10 mouse cellular contexts compared by ENCODE assay signal in genomic region chr14:52314808-52315150, GRCm38 (mm10). TPM values are rescaled to one million over a fixed set of nuclear protein-coding genes. Genes with fewer than 3 reads are reported as not detected.
A peak's percentile ranks its signal among the peaks of the same experiment; 100 is the strongest.
DNase-seq lines count a peak whose midpoint lies in the region; ATAC-seq and TF ChIP-seq lines count a peak whose summit lies in the region.
"Had no signal": no experiment of that assay in that cellular context is flagged by ENCODE, and none has a peak within 500 bp of the region (broad histone marks: within the 10 kb centered on the region; RNA-seq: fewer than 3 reads in every experiment).

No protein-coding gene starts in this region.

- peaks cover 9% of the 10 kb centered on the region for H3K4me1 ChIP-seq in heart, embryonic 16.5 days (ENCODE audit: control insufficient read depth, insufficient read depth, low read length)
- H3K4me1 ChIP-seq in bone marrow macrophage, adult 2 months (ENCODE audit: control insufficient read depth, insufficient read depth, low read length) = peaks cover 16% of the 10 kb centered on the region
- peaks cover 51% of the 10 kb centered on the region for H3K4me1 ChIP-seq in hindbrain, embryonic 12.5 days
- H3K4me1 ChIP-seq in midbrain, embryonic 12.5 days = peaks cover 54% of the 10 kb centered on the region

- H3K9ac ChIP-seq in heart, embryonic 16.5 days (ENCODE audit: low read length) = no peak overlapping the region
- peak overlapping the region; percentile 95 for H3K9ac ChIP-seq in hindbrain, embryonic 12.5 days
- H3K9ac ChIP-seq in midbrain, embryonic 12.5 days (replicated peaks) = peak overlapping the region; percentile 96

- DNase-seq in heart, adult 11 months = no peak
- DNase-seq in right cerebral cortex, postnatal 4 days = no peak
- DNase-seq in spleen, postnatal 4 days (ENCODE audit: low spot score in 2 of 2) = no peak
- no peak for DNase-seq in embryo, embryonic 10.5 days (ENCODE audit: low spot score)
- DNase-seq: layer of hippocampus, adult 9-11 months had no signal

- no peak overlapping the region; the same call in 1 of the 2 replicates for H3K4me3 ChIP-seq in heart, embryonic 16.5 days (ENCODE audit: low read length)
- H3K4me3 ChIP-seq in bone marrow macrophage, adult 2 months (ENCODE audit: insufficient read depth, low read length) = peak overlapping the region; percentile 51
- H3K4me3 ChIP-seq in hindbrain, embryonic 12.5 days = peak overlapping the region; percentile 80
- H3K4me3 ChIP-seq in midbrain, embryonic 12.5 days = peak overlapping the region; percentile 79

- peaks cover 24% of the 10 kb centered on the region for H3K36me3 ChIP-seq in heart, embryonic 16.5 days (ENCODE audit: control insufficient read depth, insufficient read depth)
- H3K36me3 ChIP-seq in hindbrain, embryonic 12.5 days = peaks cover 47% of the 10 kb centered on the region
- H3K36me3 ChIP-seq in midbrain, embryonic 12.5 days = peaks cover 61% of the 10 kb centered on the region

- ATAC-seq in heart, embryonic 16.5 days (replicated peaks; ENCODE audit: extremely low read depth, insufficient read depth, low FRiP score) = no peak
- ATAC-seq in hindbrain, embryonic 12.5 days (ENCODE audit: low FRiP score) = no peak
- ATAC-seq in midbrain, embryonic 12.5 days (ENCODE audit: low FRiP score, low read depth) = no peak

- peak overlapping the region; percentile 91; the same call in 1 of the 2 replicates for H3K4me2 ChIP-seq in heart, embryonic 16.5 days (ENCODE audit: low read depth, low read length)
- peak overlapping the region; percentile 84 for H3K4me2 ChIP-seq in hindbrain, embryonic 12.5 days (replicated peaks)
- peak overlapping the region; percentile 82 for H3K4me2 ChIP-seq in midbrain, embryonic 12.5 days (replicated peaks)

- no peak for TF ChIP-seq POLR2A in bone marrow macrophage, adult 2 months (IDR thresholded peaks at IDR 0.05; ENCODE audit: borderline replicate concordance, low read depth, low read length)

- no peaks in the 10 kb centered on the region; the same call in 1 of the 2 replicates for H3K9me3 ChIP-seq in heart, embryonic 16.5 days (replicated peaks; ENCODE audit: control insufficient read depth, low read length)
- H3K9me3 ChIP-seq in hindbrain, embryonic 12.5 days (replicated peaks) = no peaks in the 10 kb centered on the region
- H3K9me3 ChIP-seq in midbrain, embryonic 12.5 days = no peaks in the 10 kb centered on the region
- H3K9me3 ChIP-seq: G1E had no signal

- no peak for TF ChIP-seq CTCF in bone marrow macrophage, adult 2 months (IDR thresholded peaks at IDR 0.05; ENCODE audit: low read depth, low read length)

- WGBS in heart, embryonic 16.5 days = 59% methylated on average over 8 of the region's 8 CpGs
- WGBS in hindbrain, embryonic 12.5 days = 36% methylated on average over 7 of the region's 8 CpGs
- WGBS in midbrain, embryonic 12.5 days = 46% methylated on average over 8 of the region's 8 CpGs

- no peaks in the 10 kb centered on the region for H3K27me3 ChIP-seq in heart, embryonic 16.5 days (ENCODE audit: control insufficient read depth, insufficient read depth, low read length)
- H3K27me3 ChIP-seq in hindbrain, embryonic 12.5 days = no peaks in the 10 kb centered on the region
- H3K27me3 ChIP-seq in midbrain, embryonic 12.5 days = no peaks in the 10 kb centered on the region

- H3K27ac ChIP-seq in heart, embryonic 16.5 days (ENCODE audit: low read length) = no peak overlapping the region
- H3K27ac ChIP-seq in bone marrow macrophage, adult 2 months (ENCODE audit: insufficient read depth, low read depth, low read length) = no peak overlapping the region
- peak overlapping the region; percentile 97 for H3K27ac ChIP-seq in hindbrain, embryonic 12.5 days
- H3K27ac ChIP-seq in midbrain, embryonic 12.5 days (replicated peaks) = peak overlapping the region; percentile 49; the same call in 1 of the 2 replicates

RNA-seq across cellular contexts. Expression of gene Mettl3, which starts 9.9 kb away (rescaled TPM):
- 28.1 and 28.7 TPM in 2 replicates for polyA plus RNA-seq in heart, embryonic 16.5 days (2015; fragmentation: Nextera tagmentation; extraction: Ambion mirVana)
- polyA plus RNA-seq in bone marrow macrophage, adult 2 months (2012; ENCODE audit: insufficient read depth, insufficient read length, missing spikeins) = 31.8 and 34.2 TPM in 2 replicates
- polyA plus RNA-seq in hindbrain, embryonic 12.5 days (2016; fragmentation: Nextera tagmentation; extraction: Ambion mirVana) = 54.7 and 56.1 TPM in 2 replicates
- 58.8 and 62.1 TPM in 2 replicates for polyA plus RNA-seq in midbrain, embryonic 12.5 days (2016; fragmentation: Nextera tagmentation; extraction: Ambion mirVana)

RNA-seq across cellular contexts. Expression of gene Sall2, which starts 13.8 kb away (rescaled TPM):
- 5.1 and 5.6 TPM in 2 replicates for polyA plus RNA-seq in heart, embryonic 16.5 days (2015; fragmentation: Nextera tagmentation; extraction: Ambion mirVana)
- 0.67 and 0.95 TPM in 2 replicates for polyA plus RNA-seq in bone marrow macrophage, adult 2 months (2012; ENCODE audit: insufficient read depth, insufficient read length, missing spikeins)
- polyA plus RNA-seq in hindbrain, embryonic 12.5 days (2016; fragmentation: Nextera tagmentation; extraction: Ambion mirVana) = 60.7 and 62.8 TPM in 2 replicates
- 70.3 and 77.6 TPM in 2 replicates for polyA plus RNA-seq in midbrain, embryonic 12.5 days (2016; fragmentation: Nextera tagmentation; extraction: Ambion mirVana)

RNA-seq across cellular contexts. Expression of gene Rab2b, which starts 35.4 kb away (rescaled TPM):
- 15.5 and 16.5 TPM in 2 replicates for polyA plus RNA-seq in heart, embryonic 16.5 days (2015; fragmentation: Nextera tagmentation; extraction: Ambion mirVana)
- polyA plus RNA-seq in bone marrow macrophage, adult 2 months (2012; ENCODE audit: insufficient read depth, insufficient read length, missing spikeins) = 17.6 and 20.0 TPM in 2 replicates
- 40.6 and 51.9 TPM in 2 replicates for polyA plus RNA-seq in hindbrain, embryonic 12.5 days (2016; fragmentation: Nextera tagmentation; extraction: Ambion mirVana)
- 38.5 and 45.8 TPM in 2 replicates for polyA plus RNA-seq in midbrain, embryonic 12.5 days (2016; fragmentation: Nextera tagmentation; extraction: Ambion mirVana)

RNA-seq across cellular contexts. Expression of gene Tox4, which starts 35.8 kb away (rescaled TPM):
- polyA plus RNA-seq in heart, embryonic 16.5 days (2015; fragmentation: Nextera tagmentation; extraction: Ambion mirVana) = 28.8 and 33.7 TPM in 2 replicates
- polyA plus RNA-seq in bone marrow macrophage, adult 2 months (2012; ENCODE audit: insufficient read depth, insufficient read length, missing spikeins) = 39.0 and 39.2 TPM in 2 replicates
- polyA plus RNA-seq in hindbrain, embryonic 12.5 days (2016; fragmentation: Nextera tagmentation; extraction: Ambion mirVana) = 51.1 and 57.3 TPM in 2 replicates
- 53.0 and 54.2 TPM in 2 replicates for polyA plus RNA-seq in midbrain, embryonic 12.5 days (2016; fragmentation: Nextera tagmentation; extraction: Ambion mirVana)

RNA-seq across cellular contexts. Expression of gene Olfr1513, which starts 41.4 kb away (rescaled TPM):
- not detected in 2 replicates for polyA plus RNA-seq in heart, embryonic 16.5 days (2015; fragmentation: Nextera tagmentation; extraction: Ambion mirVana)
- not detected in 2 replicates for polyA plus RNA-seq in bone marrow macrophage, adult 2 months (2012; ENCODE audit: insufficient read depth, insufficient read length, missing spikeins)
- 0.06 TPM in 1 of 2 replicates, not detected in the other for polyA plus RNA-seq in hindbrain, embryonic 12.5 days (2016; fragmentation: Nextera tagmentation; extraction: Ambion mirVana)
- not detected in 2 replicates for polyA plus RNA-seq in midbrain, embryonic 12.5 days (2016; fragmentation: Nextera tagmentation; extraction: Ambion mirVana)
- polyA plus RNA-seq: G1E had no signal

Comparison
In these comparisons a context has a peak if more than half of its experiments do, and no peak if none do; other contexts are left out.
1. H3K27ac ChIP-seq: peak in hindbrain, embryonic 12.5 days (single experiment) and midbrain, embryonic 12.5 days (single experiment); none in heart, embryonic 16.5 days (single experiment) and bone marrow macrophage, adult 2 months (single experiment).
2. Peak in every context shown above with its lines, with median percentiles within 50 percentile points of each other: H3K4me2 ChIP-seq.